Mouse (Mus musculus) CH12.LX (cell line): ENCODE measurements around the gene Ddx41.

Experiments
- CTCF ChIP-seq, 2 experiments: IDR thresholded peaks in 1 of 2; conservative IDR thresholded peaks in 1 of 2; 2 replicates each; pipeline ENCODE4 v1.5.1; 2011 to 2012; ENCODE audit warnings: low read depth in 2 of 2, low read length in 2 of 2, improper control_type of control experiment in 1 of 2, inconsistent platforms in 1 of 2, mild to moderate bottlenecking in 1 of 2, moderate library complexity in 1 of 2
- EP300 ChIP-seq: IDR thresholded peaks from 2 replicates; pipeline ENCODE4 v1.6.1; 2011; ENCODE audit warnings: low read length, improper control_type of control experiment
- HCFC1 ChIP-seq: IDR thresholded peaks from 2 replicates; pipeline ENCODE4 v1.6.1; 2012; ENCODE audit warnings: low read depth, mild to moderate bottlenecking, inconsistent platforms, low read length, improper control_type of control experiment
- MAFK ChIP-seq: IDR thresholded peaks from 2 replicates; pipeline ENCODE4 v1.6.1; 2011; ENCODE audit warnings: low read length, improper control_type of control experiment; ENCODE audit not compliant: insufficient replicate concordance

- TF ChIP-seq CTCF (conservative IDR thresholded peaks at IDR 0.05 in 1 of 2, IDR thresholded peaks at IDR 0.05 in 1 of 2; ENCODE audit: low read depth in 2 of 2, low read length in 2 of 2) (peak; percentile 78 to 92), EP300 (no peak), MAFK (no peak), HCFC1 (no peak)
These were observed 19.5 kb downstream of the Ddx41 start for GRCm38 (mm10) chr13:55516955-55517354.
